Mouse (Mus musculus) liver, embryonic 14.5 days (tissue): ENCODE measurements around the gene 5730596B20Rik.

ENCODE experiments used
- CTCF ChIP-seq: IDR thresholded peaks from 2 replicates; pipeline ENCODE4 v1.5.1; 2016; ENCODE audit warnings: antibody characterized with exemption, low read depth, control low read depth
- EP300 ChIP-seq: IDR thresholded peaks from 2 replicates; pipeline ENCODE4 v1.6.1; 2016; ENCODE audit warnings: antibody characterized with exemption, low read depth

DNA sequence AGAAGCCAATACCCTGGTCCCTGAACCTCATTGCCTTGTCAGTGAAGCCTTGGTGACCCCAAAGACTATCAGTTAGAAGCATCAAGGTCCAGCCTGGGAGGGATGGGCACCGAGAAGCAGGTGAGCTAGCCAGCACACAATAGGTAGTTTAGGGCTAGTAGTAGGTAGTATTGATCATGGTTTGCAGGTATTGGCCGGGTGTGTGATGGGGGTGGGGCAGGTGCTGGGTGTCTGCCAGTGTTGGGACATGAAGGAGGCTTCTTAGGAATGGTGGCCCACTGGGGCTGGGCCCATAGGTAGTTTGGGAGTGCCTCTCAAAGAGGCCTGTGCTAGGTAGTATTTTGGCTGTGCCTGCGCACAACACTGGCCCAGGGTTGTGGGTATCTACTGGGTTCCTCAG lies 37.8 kb downstream of the 5730596B20Rik start:
- TF ChIP-seq CTCF = no peak
- no peak for TF ChIP-seq EP300
